Mouse (Mus musculus) ES-Bruce4 (cell line): ENCODE data around the gene Rere.

ENCODE experiments used
- EP300 ChIP-seq: IDR thresholded peaks from 2 replicates; pipeline ENCODE4 v1.6.1; 2011; ENCODE audit warnings: low read depth, low read length; ENCODE audit not compliant: insufficient read depth
- POLR2A ChIP-seq: IDR thresholded peaks from one replicate; pipeline ENCODE4 v1.8.1; 2011; ENCODE audit warnings: low read length; ENCODE audit not compliant: insufficient read depth

GRCm38 (mm10) chr4:150487109-150487508 lies 205.7 kb downstream of the Rere start:
- no peak for TF ChIP-seq EP300
- no peak for TF ChIP-seq POLR2A
